Mouse (Mus musculus): Measurements from ENCODE around the gene Rad51b. TPM values are rescaled to one million over a fixed set of nuclear protein-coding genes. Genes with fewer than 3 reads are reported as not detected.

Rad51b gene
- polyA plus RNA-seq, 1 experiment from 2014 or later: 7.8 TPM

GRCm38 (mm10) chr12:79803670-79804069, 506.6 kb downstream of the Rad51b start:
- 77% methylated on average over 1 of the region's 1 CpGs for WGBS
- peaks cover 20% of the 10 kb centered on the region for H3K4me1 ChIP-seq (replicated peaks)
- ATAC-seq: no peak
- no peaks in the 10 kb centered on the region for H3K36me3 ChIP-seq
- no peak overlapping the region for H3K4me3 ChIP-seq (replicated peaks)
- no peak overlapping the region for H3K4me2 ChIP-seq (replicated peaks)
- no peak overlapping the region for H3K9ac ChIP-seq
- H3K9me3 ChIP-seq: no peaks in the 10 kb centered on the region
- no peak overlapping the region for H3K27ac ChIP-seq
- no peaks in the 10 kb centered on the region for H3K27me3 ChIP-seq (replicated peaks)

- Histone ChIP-seq H3K4me1 (replicated peaks) (peaks cover 23% of the 10 kb centered on the region), H3K9me3 (no peaks in the 10 kb centered on the region), H3K27me3 (replicated peaks) (no peaks in the 10 kb centered on the region), H3K9ac (no peak overlapping the region), H3K4me2 (replicated peaks) (no peak overlapping the region), H3K4me3 (replicated peaks) (no peak overlapping the region), H3K27ac (peak overlapping the region; percentile 73), H3K36me3 (no peaks in the 10 kb centered on the region)
- WGBS: 33% methylated on average over 8 of the region's 8 CpGs
- ATAC-seq: 0 out of 2 replicates have a peak, but pooled peaks have one; percentile 32
Measured at GRCm38 (mm10) chr12:79804776-79805524, 507.9 kb downstream of the Rad51b start.

GRCm38 (mm10) chr12:79806990-79807389, 509.9 kb downstream of the Rad51b start:
- WGBS: 75% methylated on average over 4 of the region's 4 CpGs

GRCm38 (mm10) chr12:79807410-79807847, 510.3 kb downstream of the Rad51b start:
- H3K4me2 ChIP-seq (replicated peaks): no peak overlapping the region
- 0 out of 2 replicates have a peak overlapping the region, but pooled peaks have one; percentile 4 for H3K27ac ChIP-seq
- peaks cover 27% of the 10 kb centered on the region for H3K4me1 ChIP-seq (replicated peaks)
- no peaks in the 10 kb centered on the region for H3K36me3 ChIP-seq
- ATAC-seq: no peak
- no peaks in the 10 kb centered on the region for H3K27me3 ChIP-seq (replicated peaks)
- H3K9ac ChIP-seq: no peak overlapping the region
- no peak overlapping the region for H3K4me3 ChIP-seq (replicated peaks)
- WGBS: 48% methylated on average over 10 of the region's 10 CpGs
- H3K9me3 ChIP-seq: no peaks in the 10 kb centered on the region

More at GRCm38 (mm10) chr12:79806990-79807389, 509.9 kb downstream of the Rad51b start:
- H3K27ac ChIP-seq: 0 out of 2 replicates have a peak overlapping the region, but pooled peaks have one; percentile 4
- no peaks in the 10 kb centered on the region for H3K27me3 ChIP-seq (replicated peaks)
- H3K9ac ChIP-seq: no peak overlapping the region
- no peaks in the 10 kb centered on the region for H3K9me3 ChIP-seq
- peaks cover 27% of the 10 kb centered on the region for H3K4me1 ChIP-seq (replicated peaks)
- H3K4me3 ChIP-seq (replicated peaks): no peak overlapping the region
- ATAC-seq: no peak
- no peaks in the 10 kb centered on the region for H3K36me3 ChIP-seq
- no peak overlapping the region for H3K4me2 ChIP-seq (replicated peaks)

GRCm38 (mm10) chr12:79807938-79808401, 510.9 kb downstream of the Rad51b start:
- Histone ChIP-seq H3K4me2 (replicated peaks) (no peak overlapping the region), H3K27ac (no peak overlapping the region), H3K27me3 (replicated peaks) (no peaks in the 10 kb centered on the region), H3K4me3 (replicated peaks) (no peak overlapping the region), H3K9ac (no peak overlapping the region), H3K9me3 (no peaks in the 10 kb centered on the region), H3K36me3 (no peaks in the 10 kb centered on the region), H3K4me1 (replicated peaks) (peaks cover 27% of the 10 kb centered on the region)
- ATAC-seq: no peak
- 90% methylated on average over 8 of the region's 8 CpGs for WGBS

- H3K4me1 ChIP-seq (replicated peaks): peaks cover 33% of the 10 kb centered on the region
- no peaks in the 10 kb centered on the region for H3K27me3 ChIP-seq (replicated peaks)
- 72% methylated on average over 18 of the region's 18 CpGs for WGBS
- H3K4me2 ChIP-seq (replicated peaks): no peak overlapping the region
- no peak overlapping the region for H3K9ac ChIP-seq
- H3K9me3 ChIP-seq: no peaks in the 10 kb centered on the region
- peak overlapping the region; percentile 22; the same call in 1 of the 2 replicates for H3K27ac ChIP-seq
- no peak overlapping the region for H3K4me3 ChIP-seq (replicated peaks)
- no peak for ATAC-seq
- no peaks in the 10 kb centered on the region for H3K36me3 ChIP-seq
Measured at GRCm38 (mm10) chr12:79808426-79809398, 511.6 kb downstream of the Rad51b start.

GRCm38 (mm10) chr12:79809518-79809917, 512.4 kb downstream of the Rad51b start:
- WGBS: 81% methylated on average over 5 of the region's 5 CpGs
- no peaks in the 10 kb centered on the region for H3K36me3 ChIP-seq
- peaks cover 30% of the 10 kb centered on the region for H3K4me1 ChIP-seq (replicated peaks)
- no peaks in the 10 kb centered on the region for H3K9me3 ChIP-seq
- H3K4me2 ChIP-seq (replicated peaks): no peak overlapping the region
- no peak overlapping the region for H3K4me3 ChIP-seq (replicated peaks)
- H3K9ac ChIP-seq: no peak overlapping the region
- H3K27me3 ChIP-seq (replicated peaks): no peaks in the 10 kb centered on the region
- ATAC-seq: no peak
- H3K27ac ChIP-seq: no peak overlapping the region

- no peaks in the 10 kb centered on the region for H3K27me3 ChIP-seq (replicated peaks)
- H3K4me2 ChIP-seq (replicated peaks): no peak overlapping the region
- H3K4me1 ChIP-seq (replicated peaks): peaks cover 20% of the 10 kb centered on the region
- no peak overlapping the region for H3K4me3 ChIP-seq (replicated peaks)
- no peaks in the 10 kb centered on the region for H3K36me3 ChIP-seq
- no peak overlapping the region for H3K27ac ChIP-seq
- no peak for ATAC-seq
- H3K9me3 ChIP-seq: no peaks in the 10 kb centered on the region
- H3K9ac ChIP-seq: no peak overlapping the region
- WGBS: 82% methylated on average over 8 of the region's 8 CpGs
Measured at GRCm38 (mm10) chr12:79812422-79812821, 515.3 kb downstream of the Rad51b start.

- Histone ChIP-seq H3K36me3 (no peaks in the 10 kb centered on the region), H3K27ac (0 out of 2 replicates have a peak overlapping the region, but pooled peaks have one; percentile 41), H3K9me3 (no peaks in the 10 kb centered on the region), H3K4me2 (replicated peaks) (no peak overlapping the region), H3K4me3 (replicated peaks) (no peak overlapping the region), H3K4me1 (replicated peaks) (peaks cover 18% of the 10 kb centered on the region), H3K9ac (no peak overlapping the region), H3K27me3 (replicated peaks) (no peaks in the 10 kb centered on the region)
- WGBS: 82% methylated on average over 18 of the region's 18 CpGs
- no peak for ATAC-seq
Measured at GRCm38 (mm10) chr12:79812838-79813563, 515.9 kb downstream of the Rad51b start.

- no peaks in the 10 kb centered on the region for H3K27me3 ChIP-seq (replicated peaks)
- H3K4me1 ChIP-seq (replicated peaks): peaks cover 17% of the 10 kb centered on the region
- 0 out of 2 replicates have a peak overlapping the region, but pooled peaks have one; percentile 41 for H3K27ac ChIP-seq
- 70% methylated on average over 8 of the region's 8 CpGs for WGBS
- H3K9ac ChIP-seq: no peak overlapping the region
- H3K9me3 ChIP-seq: no peaks in the 10 kb centered on the region
- H3K4me3 ChIP-seq (replicated peaks): no peak overlapping the region
- no peak overlapping the region for H3K4me2 ChIP-seq (replicated peaks)
- no peaks in the 10 kb centered on the region for H3K36me3 ChIP-seq
- no peak for ATAC-seq
Measured at GRCm38 (mm10) chr12:79813566-79814305, 516.7 kb downstream of the Rad51b start.

All from intestine, embryonic 15.5 days (tissue).